Mouse (Mus musculus): ENCODE results near the gene Zfr2. TPM values are rescaled to one million over a fixed set of nuclear protein-coding genes. Genes with fewer than 3 reads are reported as not detected.

Gene Zfr2
- polyA plus RNA-seq, 1 experiment from 2014 or later, result 10.9 TPM

- H3K27ac ChIP-seq, result peak within 1 kb of the TSS; percentile 50; the same call in 1 of the 2 replicates
- H3K9ac ChIP-seq, result no peak within 1 kb of the TSS
Measured at GRCm38 (mm10) chr10:81291511-81292104, 58.7 kb downstream of the Zfr2 start, which contains the start of gene Tjp3. Gene Tjp3, minus strand, starts transcription at chr10:81291581.

GRCm38 (mm10) chr10:81292554-81293333 is 59.8 kb downstream of the Zfr2 start, which contains the start of gene Pip5k1c:
Gene Pip5k1c, plus strand, starts transcription at chr10:81292963.
- Histone ChIP-seq H3K4me3 (peak within 1 kb of the TSS; percentile 86), H3K27me3 (peaks cover 24% of the 10 kb centered on the region), H3K9me3 (no peaks in the 10 kb centered on the region), H3K9ac (peak within 1 kb of the TSS; percentile 74), H3K36me3 (peaks cover 12% of the 10 kb centered on the region; the same call in 1 of the 2 replicates), H3K4me2 (peak within 1 kb of the TSS; percentile 79), H3K4me1 (peaks cover 50% of the 10 kb centered on the region), H3K27ac (peak within 1 kb of the TSS; percentile 91)
- ATAC-seq (ENCODE audit: insufficient number of reproducible peaks, low FRiP score, low TSS enrichment, low read depth), result peak; percentile 95
- WGBS, result under 1% methylated on average over 67 of the region's 80 CpGs

More at GRCm38 (mm10) chr10:81291511-81292104, 58.7 kb downstream of the Zfr2 start, which contains the start of gene Tjp3:
- Histone ChIP-seq H3K4me3 (peak within 1 kb of the TSS; percentile 86), H3K4me1 (peaks cover 44% of the 10 kb centered on the region), H3K36me3 (peaks cover 11% of the 10 kb centered on the region; the same call in 1 of the 2 replicates), H3K27me3 (peaks cover 32% of the 10 kb centered on the region), H3K4me2 (peak within 1 kb of the TSS; percentile 10; the same call in 1 of the 2 replicates), H3K9me3 (no peaks in the 10 kb centered on the region)
- no peak for ATAC-seq (ENCODE audit: insufficient number of reproducible peaks, low FRiP score, low TSS enrichment, low read depth)
- 65% methylated on average over 9 of the region's 9 CpGs for WGBS

DNA sequence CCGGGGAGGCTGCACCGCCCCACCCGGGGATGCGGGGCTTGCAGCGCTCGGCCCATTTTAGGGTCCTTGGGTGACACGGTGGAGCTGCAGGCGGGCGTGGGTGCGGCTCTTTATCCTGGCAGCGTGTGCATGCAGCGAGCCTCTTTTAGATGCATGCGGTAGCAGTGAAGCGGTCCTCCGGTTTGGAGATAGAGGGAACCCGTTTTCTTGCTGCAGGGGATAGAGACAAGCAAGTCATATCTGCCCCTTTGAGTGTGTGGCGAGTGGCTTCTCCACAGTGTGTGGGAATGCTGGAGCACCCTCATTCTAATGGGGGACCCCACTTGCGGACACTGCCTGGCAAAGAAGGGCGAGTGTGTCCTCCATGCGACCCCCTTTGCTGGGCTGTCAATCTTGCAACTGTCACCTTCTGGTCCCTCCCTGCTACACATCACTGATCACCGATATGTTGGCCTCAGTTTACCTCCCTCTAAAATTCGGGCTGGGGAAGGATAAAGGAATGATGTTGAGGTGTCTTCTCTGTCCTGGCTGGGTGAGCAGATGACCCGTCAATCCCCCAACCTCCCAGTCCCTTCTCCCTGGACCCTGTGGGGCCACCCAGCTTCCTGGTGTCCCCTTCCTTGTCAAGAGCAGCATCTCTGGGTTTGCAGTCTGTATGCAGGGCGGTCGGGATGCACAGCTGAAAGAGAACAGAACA is 60.5 kb downstream of the Zfr2 start:
- peak overlapping the region; percentile 91 for H3K27ac ChIP-seq
- ATAC-seq (ENCODE audit: insufficient number of reproducible peaks, low FRiP score, low TSS enrichment, low read depth), result no peak

GRCm38 (mm10) chr10:81294442-81294841 is 61.5 kb downstream of the Zfr2 start:
- Histone ChIP-seq H3K4me3 (peak overlapping the region; percentile 86), H3K27ac (no peak overlapping the region), H3K9ac (peak overlapping the region; percentile 74; the same call in 1 of the 2 replicates), H3K4me1 (peaks cover 55% of the 10 kb centered on the region), H3K9me3 (no peaks in the 10 kb centered on the region), H3K36me3 (peaks cover 12% of the 10 kb centered on the region; the same call in 1 of the 2 replicates), H3K4me2 (peak overlapping the region; percentile 79), H3K27me3 (peaks cover 19% of the 10 kb centered on the region)
- ATAC-seq (ENCODE audit: insufficient number of reproducible peaks, low FRiP score, low TSS enrichment, low read depth), result no peak
- WGBS, result 36% methylated on average over 8 of the region's 8 CpGs

More for the DNA sequence above, 60.5 kb downstream of the Zfr2 start:
- WGBS, result 5% methylated on average over 25 of the region's 25 CpGs
- H3K4me2 ChIP-seq, result peak overlapping the region; percentile 79
- H3K9me3 ChIP-seq, result no peaks in the 10 kb centered on the region
- H3K4me3 ChIP-seq, result peak overlapping the region; percentile 86
- H3K36me3 ChIP-seq, result peaks cover 12% of the 10 kb centered on the region; the same call in 1 of the 2 replicates
- peaks cover 57% of the 10 kb centered on the region for H3K4me1 ChIP-seq
- peak overlapping the region; percentile 74 for H3K9ac ChIP-seq
- H3K27me3 ChIP-seq, result peaks cover 21% of the 10 kb centered on the region

GRCm38 (mm10) chr10:81295185-81295584 is 62.2 kb downstream of the Zfr2 start:
- no peak overlapping the region for H3K4me3 ChIP-seq
- WGBS, result 88% methylated on average over 6 of the region's 6 CpGs
- no peak for ATAC-seq (ENCODE audit: insufficient number of reproducible peaks, low FRiP score, low TSS enrichment, low read depth)
- peaks cover 13% of the 10 kb centered on the region for H3K27me3 ChIP-seq
- H3K36me3 ChIP-seq, result peaks cover 12% of the 10 kb centered on the region; the same call in 1 of the 2 replicates
- 0 out of 2 replicates have a peak overlapping the region, but pooled peaks have one; percentile 7 for H3K9ac ChIP-seq
- H3K27ac ChIP-seq, result no peak overlapping the region
- peaks cover 52% of the 10 kb centered on the region for H3K4me1 ChIP-seq
- no peaks in the 10 kb centered on the region for H3K9me3 ChIP-seq
- H3K4me2 ChIP-seq, result no peak overlapping the region

- H3K9ac ChIP-seq, result no peak overlapping the region
- H3K4me3 ChIP-seq, result no peak overlapping the region
- peaks cover 43% of the 10 kb centered on the region for H3K4me1 ChIP-seq
- 0 out of 2 replicates have a peak overlapping the region, but pooled peaks have one; percentile 47 for H3K27ac ChIP-seq
- no peak overlapping the region for H3K4me2 ChIP-seq
- no peaks in the 10 kb centered on the region for H3K9me3 ChIP-seq
- 86% methylated on average over 6 of the region's 6 CpGs for WGBS
- peaks cover 12% of the 10 kb centered on the region; the same call in 1 of the 2 replicates for H3K36me3 ChIP-seq
- ATAC-seq (ENCODE audit: insufficient number of reproducible peaks, low FRiP score, low TSS enrichment, low read depth), result no peak
- H3K27me3 ChIP-seq, result no peaks in the 10 kb centered on the region
Measured at GRCm38 (mm10) chr10:81297246-81297645, 64.3 kb downstream of the Zfr2 start.

- H3K4me2 ChIP-seq, result no peak overlapping the region
- H3K4me1 ChIP-seq, result peaks cover 49% of the 10 kb centered on the region
- peaks cover 12% of the 10 kb centered on the region; the same call in 1 of the 2 replicates for H3K36me3 ChIP-seq
- WGBS, result 59% methylated on average over 10 of the region's 10 CpGs
- 0 out of 2 replicates have a peak overlapping the region, but pooled peaks have one; percentile 47 for H3K27ac ChIP-seq
- ATAC-seq (ENCODE audit: insufficient number of reproducible peaks, low FRiP score, low TSS enrichment, low read depth), result no peak
- no peak overlapping the region for H3K9ac ChIP-seq
- H3K9me3 ChIP-seq, result no peaks in the 10 kb centered on the region
- H3K27me3 ChIP-seq, result no peaks in the 10 kb centered on the region
- H3K4me3 ChIP-seq, result no peak overlapping the region
Measured at GRCm38 (mm10) chr10:81297845-81298244, 64.9 kb downstream of the Zfr2 start.

DNA sequence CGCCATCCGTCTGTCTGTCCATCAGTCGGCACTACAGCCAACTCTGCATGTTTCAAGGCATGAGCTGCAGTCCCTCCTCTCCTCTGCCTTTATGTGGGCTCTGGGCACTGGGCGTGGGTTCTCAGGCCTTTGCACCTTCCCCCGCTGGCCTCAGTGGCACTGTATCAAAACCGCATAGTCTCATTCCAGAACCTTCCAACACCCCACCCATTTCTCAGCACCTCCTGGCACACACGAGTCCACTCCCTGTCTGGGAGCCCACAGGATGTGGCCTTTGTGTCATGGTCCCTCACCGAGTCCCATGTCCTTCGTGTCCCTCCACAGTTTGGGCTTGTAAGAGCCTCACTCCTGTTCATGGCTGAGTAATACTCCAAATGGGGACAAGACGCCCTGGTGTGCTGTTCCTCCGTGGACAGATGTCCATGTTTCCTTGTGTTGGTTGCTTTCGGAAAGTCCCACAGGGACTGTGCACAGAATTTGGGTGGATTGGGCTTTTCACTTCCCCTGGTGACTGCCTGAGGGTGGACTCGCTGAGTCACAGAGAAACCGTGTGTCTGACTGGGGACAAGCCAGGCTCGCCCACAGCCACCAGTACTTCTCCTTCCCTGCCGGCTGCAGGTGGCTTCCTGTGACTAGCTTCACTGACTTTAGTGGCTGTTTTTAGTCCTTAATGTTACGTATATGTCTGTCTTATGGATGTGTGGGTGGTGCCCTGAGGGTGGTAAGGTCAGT is 65.6 kb downstream of the Zfr2 start:
- WGBS, result 92% methylated on average over 17 of the region's 17 CpGs
- ATAC-seq (ENCODE audit: insufficient number of reproducible peaks, low FRiP score, low TSS enrichment, low read depth), result no peak
- peaks cover 12% of the 10 kb centered on the region; the same call in 1 of the 2 replicates for H3K36me3 ChIP-seq
- peaks cover 54% of the 10 kb centered on the region for H3K4me1 ChIP-seq
- no peak overlapping the region for H3K4me3 ChIP-seq
- no peak overlapping the region for H3K27ac ChIP-seq
- H3K9me3 ChIP-seq, result no peaks in the 10 kb centered on the region
- H3K27me3 ChIP-seq, result no peaks in the 10 kb centered on the region
- H3K4me2 ChIP-seq, result no peak overlapping the region
- no peak overlapping the region for H3K9ac ChIP-seq

DNA sequence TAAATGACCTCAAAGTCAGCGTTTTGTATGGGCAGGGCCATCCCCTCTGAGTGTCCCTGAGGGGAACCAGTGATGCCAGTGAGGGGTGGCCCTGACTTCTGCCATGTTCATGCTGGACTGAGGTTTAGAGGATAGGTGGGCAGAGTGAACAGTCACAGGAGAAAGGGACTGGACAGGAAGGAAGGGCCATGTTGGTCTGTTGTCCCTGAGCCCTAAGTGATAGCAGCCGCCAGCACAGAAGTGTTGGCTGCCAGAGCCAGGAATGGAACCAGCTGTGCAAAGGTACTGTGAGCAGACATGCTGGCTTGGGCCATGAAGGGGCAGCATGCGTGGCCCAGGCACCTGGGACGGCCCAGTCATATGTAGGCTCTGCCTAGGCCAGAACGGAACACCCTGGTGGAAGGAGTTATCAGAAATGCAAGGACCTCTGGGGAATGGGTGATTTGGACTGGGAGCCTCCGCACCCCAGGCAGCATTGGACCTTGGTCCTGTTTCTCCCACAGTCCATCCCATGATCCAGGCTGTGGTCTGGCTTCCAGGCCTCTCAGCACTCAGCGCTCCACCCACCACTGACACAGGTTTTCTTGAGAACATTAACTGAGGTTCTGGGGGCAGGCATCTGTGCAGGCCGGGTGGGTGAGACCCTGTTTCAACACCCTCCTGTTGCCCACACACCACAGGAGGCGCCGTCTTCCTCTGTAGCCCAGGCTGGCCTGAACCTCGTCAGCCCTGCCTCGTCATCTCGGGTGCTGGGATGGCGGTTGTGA is 66.8 kb downstream of the Zfr2 start:
- Histone ChIP-seq H3K27ac (no peak overlapping the region), H3K9ac (no peak overlapping the region), H3K4me1 (peaks cover 48% of the 10 kb centered on the region), H3K4me3 (no peak overlapping the region), H3K4me2 (no peak overlapping the region), H3K27me3 (no peaks in the 10 kb centered on the region), H3K36me3 (peaks cover 12% of the 10 kb centered on the region; the same call in 1 of the 2 replicates), H3K9me3 (no peaks in the 10 kb centered on the region)
- WGBS, result 89% methylated on average over 14 of the region's 14 CpGs
- no peak for ATAC-seq (ENCODE audit: insufficient number of reproducible peaks, low FRiP score, low TSS enrichment, low read depth)

- no peak for ATAC-seq (ENCODE audit: insufficient number of reproducible peaks, low FRiP score, low TSS enrichment, low read depth)
- WGBS, result 86% methylated on average over 9 of the region's 9 CpGs
- Histone ChIP-seq H3K27ac (no peak overlapping the region), H3K27me3 (no peaks in the 10 kb centered on the region), H3K36me3 (peaks cover 11% of the 10 kb centered on the region; the same call in 1 of the 2 replicates), H3K4me2 (no peak overlapping the region), H3K9me3 (no peaks in the 10 kb centered on the region), H3K4me3 (no peak overlapping the region), H3K9ac (no peak overlapping the region), H3K4me1 (peaks cover 42% of the 10 kb centered on the region)
Measured at GRCm38 (mm10) chr10:81300352-81300907, 67.5 kb downstream of the Zfr2 start.

Data from limb, embryonic 15.5 days (tissue).